Mouse (Mus musculus): ENCODE data around the gene Rtl1. TPM values are rescaled to one million over a fixed set of nuclear protein-coding genes. Genes with fewer than 3 reads are reported as not detected.

Gene Rtl1
- 10 to 100 TPM in 1 of 2 experiments, 1 to 10 TPM in 1; 3.0 to 14.0 TPM for total RNA-seq (2021)
- long read RNA-seq, experiment 1, full-length matches to known transcripts: 2 of 13 reads
- long read RNA-seq, experiment 1, partial matches to known transcripts: 0 of 13 reads
- long read RNA-seq, experiment 1, other reads (novel, unspliced or antisense): 11 of 13 reads
- long read RNA-seq, experiment 2, partial matches to known transcripts: 0 of 4 reads
- long read RNA-seq, experiment 2, other reads (novel, unspliced or antisense): 4 of 4 reads

- DNase-seq: no peak
These were observed at the start of gene Rtl1 for GRCm38 (mm10) chr12:109600230-109600629. TSS of gene Rtl1 (minus strand) at chr12:109600330.

- no peak for DNase-seq
These were observed 40.5 kb upstream of the Rtl1 start for GRCm38 (mm10) chr12:109640560-109641167.

- no peak for DNase-seq
These were observed 31.9 kb upstream of the Rtl1 start for GRCm38 (mm10) chr12:109632035-109632434.

- DNase-seq: no peak
These were observed 28.8 kb upstream of the Rtl1 start for GRCm38 (mm10) chr12:109628887-109629286.

GRCm38 (mm10) chr12:109626910-109627309 is 26.8 kb upstream of the Rtl1 start:
- no peak for DNase-seq

- DNase-seq: no peak
These were observed 20.1 kb upstream of the Rtl1 start for GRCm38 (mm10) chr12:109620196-109620595.

GRCm38 (mm10) chr12:109617993-109618392 is 17.9 kb upstream of the Rtl1 start:
- no peak for DNase-seq

- DNase-seq: no peak
These were observed 17.0 kb upstream of the Rtl1 start for GRCm38 (mm10) chr12:109617126-109617525.

GRCm38 (mm10) chr12:109615371-109615770 is 15.2 kb upstream of the Rtl1 start:
- DNase-seq: no peak

- no peak for DNase-seq
These were observed 14.3 kb upstream of the Rtl1 start for GRCm38 (mm10) chr12:109614416-109614815.

- no peak for DNase-seq
These were observed 12.6 kb upstream of the Rtl1 start for GRCm38 (mm10) chr12:109612392-109613385.

- DNase-seq: no peak
These were observed 8.7 kb upstream of the Rtl1 start for GRCm38 (mm10) chr12:109608576-109609440.

- no peak for DNase-seq
These were observed 7.8 kb upstream of the Rtl1 start for GRCm38 (mm10) chr12:109607953-109608352.

GRCm38 (mm10) chr12:109607191-109607590 is 7.1 kb upstream of the Rtl1 start:
- no peak for DNase-seq

GRCm38 (mm10) chr12:109604982-109605721 is 5.0 kb upstream of the Rtl1 start:
- DNase-seq: peak; percentile 7

GRCm38 (mm10) chr12:109598551-109599250 is 1.4 kb downstream of the Rtl1 start:
- no peak for DNase-seq

GRCm38 (mm10) chr12:109596726-109597125 is 3.4 kb downstream of the Rtl1 start:
- DNase-seq: no peak

- no peak for DNase-seq
These were observed 3.9 kb downstream of the Rtl1 start for GRCm38 (mm10) chr12:109596232-109596631.

GRCm38 (mm10) chr12:109595753-109596152 is 4.4 kb downstream of the Rtl1 start:
- DNase-seq: peak; percentile 64

GRCm38 (mm10) chr12:109594961-109595360 is 5.2 kb downstream of the Rtl1 start:
- no peak for DNase-seq

Measured in gastrocnemius, postnatal 10 days (tissue).